Mouse (Mus musculus) liver, adult 2 months (tissue): ENCODE results near the gene Gnaq. TPM values are rescaled to one million over a fixed set of nuclear protein-coding genes. Genes with fewer than 3 reads are reported as not detected.

Experiments used
- DNase-seq: peaks from one replicate; pipeline ENCODE4 v3.0.0-alpha.2; 2011; ENCODE audit warnings: low read depth, low spot score; ENCODE audit errors: extremely low read depth
- H3K27ac ChIP-seq: fragments of 200-500 bp; replicated peaks from 2 replicates; pipeline ENCODE4 v1.5.1; 2012; ENCODE audit warnings: low read depth, mild to moderate bottlenecking, control low read depth, inconsistent platforms, low read length; ENCODE audit not compliant: insufficient read depth
- H3K27me3 ChIP-seq: fragments of 200-500 bp; 2 replicates; pipeline ENCODE4 v1.6.1; 2012; ENCODE audit warnings: mild to moderate bottlenecking, moderate library complexity, low read length, inconsistent platforms; ENCODE audit not compliant: control insufficient read depth, insufficient read depth
- H3K36me3 ChIP-seq: fragments of 200-500 bp; 2 replicates; pipeline ENCODE4 v1.6.1; 2012; ENCODE audit warnings: low read length, inconsistent platforms; ENCODE audit not compliant: control insufficient read depth, insufficient read depth
- H3K4me1 ChIP-seq: fragments of 200-500 bp; 2 replicates; pipeline ENCODE4 v1.6.1; 2011; ENCODE audit warnings: low read length; ENCODE audit not compliant: control insufficient read depth, insufficient read depth
- H3K4me3 ChIP-seq: fragments of 200-500 bp; 2 replicates; pipeline ENCODE4 v1.5.1; 2011; ENCODE audit warnings: low read depth, mild to moderate bottlenecking, control low read depth, low read length, moderate library complexity; ENCODE audit not compliant: insufficient read depth
- H3K79me2 ChIP-seq: fragments of 200-500 bp; 2 replicates; pipeline ENCODE4 v1.6.1; 2012; ENCODE audit warnings: inconsistent platforms, mild to moderate bottlenecking, low read length, moderate library complexity; ENCODE audit not compliant: control insufficient read depth, insufficient read depth
- H3K9ac ChIP-seq: fragments of 200-500 bp; 2 replicates; pipeline ENCODE4 v1.6.1; 2012; ENCODE audit warnings: low read depth, mild to moderate bottlenecking, control low read depth, inconsistent platforms, low read length
- CTCF ChIP-seq: fragments of 200-500 bp; IDR thresholded peaks from 2 replicates; pipeline ENCODE4 v1.5.1; 2011; ENCODE audit warnings: low read depth, low read length, control low read depth
- POLR2A ChIP-seq: fragments of 200-500 bp; IDR thresholded peaks from 2 replicates; pipeline ENCODE4 v1.6.1; 2011; ENCODE audit warnings: low read length, control low read depth; ENCODE audit not compliant: insufficient read depth; ENCODE audit errors: extremely low read depth
- WGBS: fragments of 180-500 bp; shearing (Covaris S2); methylation state at CpG from one replicate; pipeline ENCODE4 v1.1.7; 2018; 5-methylcytosine and 5-hydroxymethylcytosine counted together
- polyA plus RNA-seq: library from polyadenylated mRNA; depleted of rRNA; stranded (reverse); fragments of >200 nt; gene quantifications from 2 replicates; pipeline ENCODE4 v1.2.3, GENCODE M21; 2012
- total RNA-seq: library from RNA; depleted of rRNA; stranded (reverse); fragments of >200 nt; gene quantifications from 2 replicates; pipeline ENCODE4 v1.2.3, GENCODE M21; 2014

The Gnaq gene
- total and polyA plus RNA-seq, 2 experiments = 5.2 to 10.2 TPM

DNA sequence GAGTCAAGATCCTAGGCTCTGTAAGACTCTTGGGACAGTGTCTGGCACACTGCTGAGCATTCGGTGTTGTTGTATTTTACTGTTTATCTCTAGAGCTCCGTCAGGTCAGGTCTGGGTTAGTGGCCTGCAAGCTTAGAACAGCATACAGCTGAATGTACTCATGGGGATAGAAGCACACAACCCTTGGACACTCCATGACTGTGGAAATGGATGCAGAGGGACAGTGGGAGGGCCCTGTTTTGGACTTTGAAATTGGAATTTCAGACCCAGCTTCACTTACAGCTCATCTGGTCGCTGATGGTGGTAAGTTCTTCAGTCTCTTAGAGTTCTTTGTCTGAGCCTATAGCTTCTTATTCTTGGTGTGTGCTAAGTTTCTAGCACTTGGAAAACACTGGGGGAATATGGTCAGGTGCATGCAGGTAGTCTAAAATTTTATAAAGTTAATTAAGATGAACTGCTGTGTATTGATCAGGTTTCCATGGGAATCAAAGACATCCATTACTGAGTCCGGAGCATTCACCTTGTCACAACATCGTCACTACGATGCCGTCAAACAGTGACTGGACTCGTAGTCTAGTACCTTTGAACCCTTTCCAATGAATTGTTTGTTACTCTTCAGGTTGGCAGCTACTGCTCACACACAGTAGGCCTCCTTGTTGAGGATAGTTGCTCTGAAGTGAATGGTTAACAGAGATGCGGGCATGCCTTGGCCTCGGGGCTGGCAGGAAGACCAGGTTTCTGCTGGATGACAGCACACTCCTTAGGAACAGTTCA, 51.1 kb downstream of the Gnaq start:
- DNase-seq = peak; percentile 59
- Histone ChIP-seq H3K27me3 (no peaks in the 10 kb centered on the region), H3K27ac (no peak overlapping the region), H3K4me1 (peaks cover 18% of the 10 kb centered on the region), H3K79me2 (peaks cover 30% of the 10 kb centered on the region; the same call in 1 of the 2 replicates), H3K4me3 (no peak overlapping the region), H3K9ac (no peak overlapping the region), H3K36me3 (no peaks in the 10 kb centered on the region)
- TF ChIP-seq POLR2A (no peak), CTCF (no peak)
- WGBS = 29% methylated on average over 10 of the region's 10 CpGs

DNA sequence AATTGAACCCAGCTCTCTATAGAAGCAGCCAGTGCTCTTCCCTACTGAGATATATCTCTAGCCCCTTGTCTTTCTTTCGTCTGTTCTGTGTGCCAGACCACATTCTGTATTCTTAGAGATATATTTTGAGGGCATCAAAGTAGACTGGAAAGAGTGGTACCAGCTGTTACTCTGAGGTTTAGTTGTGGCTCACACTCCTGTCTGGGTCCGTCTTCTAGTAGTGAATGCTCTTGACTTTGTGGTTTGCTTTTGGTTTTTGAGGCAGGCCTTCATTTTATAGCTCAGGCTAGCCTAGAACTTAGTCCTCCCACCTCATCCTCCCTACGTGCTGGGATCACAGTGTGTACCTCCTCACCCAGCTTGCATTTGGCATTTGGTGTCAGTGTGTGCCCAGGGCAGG, 54.4 kb downstream of the Gnaq start:
- TF ChIP-seq POLR2A (no peak), CTCF (no peak)
- Histone ChIP-seq H3K4me3 (no peak overlapping the region), H3K27me3 (no peaks in the 10 kb centered on the region), H3K27ac (no peak overlapping the region), H3K36me3 (no peaks in the 10 kb centered on the region), H3K79me2 (peaks cover 32% of the 10 kb centered on the region), H3K9ac (no peak overlapping the region), H3K4me1 (peaks cover 10% of the 10 kb centered on the region)
- WGBS = 84% methylated on average over 3 of the region's 3 CpGs
- no peak for DNase-seq

GRCm38 (mm10) chr19:16187952-16188351, 55.3 kb downstream of the Gnaq start:
- no peak for TF ChIP-seq CTCF
- no peak for TF ChIP-seq POLR2A
- DNase-seq = no peak

GRCm38 (mm10) chr19:16189066-16189765, 56.6 kb downstream of the Gnaq start:
- WGBS = 75% methylated on average over 9 of the region's 9 CpGs
- no peaks in the 10 kb centered on the region for H3K27me3 ChIP-seq
- no peak overlapping the region for H3K27ac ChIP-seq
- H3K36me3 ChIP-seq = no peaks in the 10 kb centered on the region
- no peak overlapping the region for H3K9ac ChIP-seq
- no peak for TF ChIP-seq CTCF
- TF ChIP-seq POLR2A = no peak
- DNase-seq = no peak
- peaks cover 1% of the 10 kb centered on the region; the same call in 1 of the 2 replicates for H3K4me1 ChIP-seq
- H3K4me3 ChIP-seq = no peak overlapping the region
- peaks cover 26% of the 10 kb centered on the region for H3K79me2 ChIP-seq

More at GRCm38 (mm10) chr19:16187952-16188351, 55.3 kb downstream of the Gnaq start:
- no peak overlapping the region for H3K27ac ChIP-seq
- peaks cover 31% of the 10 kb centered on the region for H3K79me2 ChIP-seq
- no peak overlapping the region for H3K9ac ChIP-seq
- H3K27me3 ChIP-seq = no peaks in the 10 kb centered on the region
- no peaks in the 10 kb centered on the region for H3K36me3 ChIP-seq
- H3K4me3 ChIP-seq = no peak overlapping the region
- 69% methylated on average over 2 of the region's 2 CpGs for WGBS
- peaks cover 10% of the 10 kb centered on the region for H3K4me1 ChIP-seq

GRCm38 (mm10) chr19:16198162-16198561, 65.5 kb downstream of the Gnaq start:
- TF ChIP-seq CTCF (peak; percentile 44; the same call in 1 of the 2 replicates), POLR2A (no peak)

More at GRCm38 (mm10) chr19:16198162-16198561, 65.5 kb downstream of the Gnaq start:
- Histone ChIP-seq H3K79me2 (peaks cover 6% of the 10 kb centered on the region; the same call in 1 of the 2 replicates), H3K36me3 (no peaks in the 10 kb centered on the region), H3K9ac (no peak overlapping the region), H3K4me3 (no peak overlapping the region), H3K27ac (no peak overlapping the region), H3K27me3 (no peaks in the 10 kb centered on the region), H3K4me1 (peaks cover 4% of the 10 kb centered on the region; the same call in 1 of the 2 replicates)
- DNase-seq = peak; percentile 31
- 86% methylated on average over 3 of the region's 3 CpGs for WGBS
